Mouse (Mus musculus) C2C12 (cell line): ENCODE data around the gene Pde12. TPM values are rescaled to one million over a fixed set of nuclear protein-coding genes. Genes with fewer than 3 reads are reported as not detected.

Experiments
- H3K27me3 ChIP-seq: one replicate; pipeline ENCODE4 v1.6.1; 2011; ENCODE audit not compliant: control insufficient read depth, insufficient read depth, insufficient read length
- H3K36me3 ChIP-seq: one replicate; pipeline ENCODE4 v1.6.1; 2011; ENCODE audit not compliant: control insufficient read depth, insufficient read depth
- H3K4me3 ChIP-seq: one replicate; pipeline ENCODE4 v1.5.1; 2011; ENCODE audit warnings: mild to moderate bottlenecking, control low read depth; ENCODE audit not compliant: poor library complexity, insufficient read depth, severe bottlenecking
- H3K79me2 ChIP-seq: one replicate; pipeline ENCODE4 v1.6.1; 2011; ENCODE audit not compliant: control insufficient read depth, insufficient read depth
- H3K79me3 ChIP-seq: one replicate; pipeline ENCODE4 v1.6.1; 2011; ENCODE audit warnings: low read depth, control low read depth
- H3ac ChIP-seq: one replicate; pipeline ENCODE3; 2011; ENCODE audit warnings: low read depth; ENCODE audit not compliant: control insufficient read depth, insufficient read length
- CEBPB ChIP-seq: IDR thresholded peaks from one replicate; pipeline ENCODE4 v1.6.1; 2011; ENCODE audit warnings: low read depth, mild to moderate bottlenecking, control low read depth, moderate library complexity
- CTCF ChIP-seq: IDR thresholded peaks from one replicate; pipeline ENCODE4 v1.5.1; 2011; ENCODE audit not compliant: control insufficient read depth, insufficient read depth, insufficient read length
- FOSL1 ChIP-seq: IDR thresholded peaks from one replicate; pipeline ENCODE4 v1.8.0; 2011; ENCODE audit warnings: mild to moderate bottlenecking, low read length; ENCODE audit not compliant: poor library complexity, insufficient read depth, severe bottlenecking
- MAX ChIP-seq: IDR thresholded peaks from one replicate; pipeline ENCODE4 v1.6.1; 2011; ENCODE audit warnings: mild to moderate bottlenecking, control low read depth
- MYOD1 ChIP-seq: IDR thresholded peaks from one replicate; pipeline ENCODE4 v1.6.1; 2011; ENCODE audit warnings: low read depth; ENCODE audit not compliant: control insufficient read depth, insufficient read length
- MYOG ChIP-seq: IDR thresholded peaks from one replicate; pipeline ENCODE4 v1.6.1; 2011; ENCODE audit not compliant: control insufficient read depth, insufficient read length; ENCODE audit errors: extremely low read depth
- USF1 ChIP-seq: IDR thresholded peaks from one replicate; pipeline ENCODE4 v1.6.1; 2011; ENCODE audit warnings: low read depth, mild to moderate bottlenecking, control low read depth, moderate library complexity
- polyA plus RNA-seq: library from polyadenylated mRNA; unstranded; fragments of >200 nt; fragmentation: generic; extraction: Trizol; gene quantifications from one replicate; pipeline ENCODE4 v1.2.1, GENCODE M21; 2012; ENCODE audit warnings: missing spikeins

The Pde12 gene
- polyA plus RNA-seq, 1 experiment, result 4.7 TPM

DNA sequence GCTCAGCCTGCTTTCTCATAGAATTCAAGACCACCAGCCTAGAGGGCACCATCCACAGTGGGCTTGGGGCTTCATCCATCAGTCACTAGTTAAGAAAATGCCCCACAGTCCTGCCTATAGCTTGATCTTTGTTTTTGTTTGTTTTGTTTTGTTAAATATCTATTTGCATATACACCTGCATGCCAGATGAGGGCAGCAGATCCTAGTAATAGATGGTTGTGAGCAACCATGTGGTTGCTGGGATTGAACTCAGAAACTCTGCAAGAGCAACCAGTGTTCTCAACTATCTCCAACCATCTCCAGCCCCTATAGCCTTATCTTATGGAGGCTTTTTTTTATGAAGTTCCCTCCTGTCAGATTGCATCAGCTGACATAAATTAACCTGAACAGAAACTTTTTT, 17.8 kb downstream of the Pde12 start:
- peaks cover 93% of the 10 kb centered on the region for H3K36me3 ChIP-seq
- H3ac ChIP-seq, result no peak overlapping the region
- H3K4me3 ChIP-seq, result no peak overlapping the region
- TF ChIP-seq FOSL1, result no peak
- no peak for TF ChIP-seq MYOD1
- TF ChIP-seq MYOG, result no peak
- no peak for TF ChIP-seq USF1
- TF ChIP-seq MAX, result no peak
- TF ChIP-seq CTCF, result no peak
- no peak for TF ChIP-seq CEBPB
- H3K27me3 ChIP-seq, result no peaks in the 10 kb centered on the region
- H3K79me3 ChIP-seq, result peaks cover 40% of the 10 kb centered on the region
- peaks cover 51% of the 10 kb centered on the region for H3K79me2 ChIP-seq

DNA sequence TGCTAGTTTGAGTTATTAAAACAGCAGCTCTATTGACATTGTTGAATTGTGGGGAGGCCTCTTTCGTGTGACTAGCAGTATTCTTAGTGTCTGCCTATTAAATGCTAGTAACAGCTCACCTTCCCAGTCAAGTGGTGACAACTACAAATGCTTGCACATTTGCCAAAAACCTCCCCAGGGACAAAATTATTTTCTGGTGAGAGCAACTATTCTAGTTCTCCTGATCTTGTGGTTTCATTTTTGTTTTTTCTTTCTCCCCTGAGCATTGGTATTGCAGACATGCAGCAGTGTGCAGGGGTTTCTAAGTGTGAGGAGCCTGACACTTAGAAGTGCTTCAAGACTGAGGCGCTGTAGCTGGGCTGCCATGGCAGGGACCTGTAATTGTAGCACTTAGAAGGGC, 21.9 kb downstream of the Pde12 start:
- no peak overlapping the region for H3K4me3 ChIP-seq
- H3K79me3 ChIP-seq, result peaks cover 77% of the 10 kb centered on the region
- peaks cover 68% of the 10 kb centered on the region for H3K36me3 ChIP-seq
- no peak for TF ChIP-seq CTCF
- no peak for TF ChIP-seq MAX
- TF ChIP-seq MYOD1, result no peak
- TF ChIP-seq FOSL1, result no peak
- no peak for TF ChIP-seq USF1
- TF ChIP-seq MYOG, result no peak
- no peak for TF ChIP-seq CEBPB
- peaks cover 92% of the 10 kb centered on the region for H3K79me2 ChIP-seq
- no peak overlapping the region for H3ac ChIP-seq
- no peaks in the 10 kb centered on the region for H3K27me3 ChIP-seq

DNA sequence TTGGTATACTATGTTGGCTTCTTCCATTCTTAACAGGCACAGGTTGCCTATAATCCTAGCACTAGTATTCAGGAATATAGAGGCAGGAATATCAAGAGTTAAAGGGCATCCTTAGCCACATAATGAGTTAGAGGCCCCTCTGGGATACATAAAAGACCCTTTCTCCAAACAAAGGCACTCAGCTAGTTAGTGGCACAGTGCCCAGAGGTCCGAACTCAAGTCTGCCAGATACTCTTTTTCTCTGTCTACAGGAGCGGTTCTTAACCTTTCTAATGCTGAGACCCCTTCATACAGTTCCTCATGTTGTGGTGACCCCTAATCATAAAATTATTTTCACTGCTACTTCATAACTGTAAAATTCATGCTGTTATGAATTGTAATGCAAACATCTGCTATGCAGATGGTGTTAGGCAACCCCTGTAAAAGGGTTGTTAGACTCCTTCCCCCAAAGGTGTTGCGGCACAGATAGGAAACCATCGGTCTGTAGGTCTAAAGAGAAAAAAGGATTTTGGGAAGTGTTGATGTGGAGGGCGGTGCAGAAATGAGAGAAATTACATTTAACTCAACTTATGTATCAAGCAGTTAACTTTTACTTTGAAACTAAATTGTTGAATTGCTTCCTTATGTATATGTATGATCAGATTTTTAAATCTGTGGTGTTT, 23.6 kb downstream of the Pde12 start:
- Histone ChIP-seq H3K4me3 (no peak overlapping the region), H3K36me3 (peaks cover 56% of the 10 kb centered on the region), H3ac (no peak overlapping the region), H3K79me2 (peaks cover 95% of the 10 kb centered on the region), H3K79me3 (peaks cover 88% of the 10 kb centered on the region), H3K27me3 (no peaks in the 10 kb centered on the region)
- TF ChIP-seq MYOG (no peak), MAX (no peak), USF1 (no peak), CTCF (no peak), CEBPB (no peak), FOSL1 (no peak), MYOD1 (no peak)

DNA sequence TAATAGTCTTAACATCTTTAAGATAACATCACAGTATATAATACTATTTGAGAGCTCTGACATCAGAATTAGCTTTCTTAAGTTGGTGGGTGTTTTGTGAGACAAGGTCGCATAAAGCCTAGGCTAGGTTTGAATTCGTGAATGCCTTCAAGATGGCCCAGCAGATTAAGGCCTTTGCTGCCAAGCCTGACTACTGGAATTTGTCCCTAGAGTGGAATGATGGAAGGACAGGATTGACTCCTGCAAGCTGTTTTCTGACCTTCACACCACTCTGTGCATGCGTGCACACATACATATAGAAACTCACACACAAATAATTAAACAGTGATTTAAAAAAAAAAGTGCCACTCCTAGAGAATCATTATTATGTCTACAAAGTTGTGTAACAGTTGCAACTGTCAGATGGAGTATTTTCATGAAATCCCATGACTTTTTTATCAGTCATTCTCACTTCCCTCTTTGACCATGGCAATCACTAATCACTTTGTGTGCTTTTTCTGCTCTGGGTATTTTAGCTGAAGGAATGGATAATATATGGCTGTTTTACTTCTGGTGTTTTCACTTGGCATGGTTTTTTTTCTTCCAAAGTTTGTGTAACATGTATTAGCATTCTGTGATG, 26.6 kb downstream of the Pde12 start:
- peaks cover 28% of the 10 kb centered on the region for H3K36me3 ChIP-seq
- H3K79me2 ChIP-seq, result peaks cover 100% of the 10 kb centered on the region
- H3K79me3 ChIP-seq, result peaks cover 96% of the 10 kb centered on the region
- no peak overlapping the region for H3K4me3 ChIP-seq
- no peak overlapping the region for H3ac ChIP-seq
- H3K27me3 ChIP-seq, result no peaks in the 10 kb centered on the region
- TF ChIP-seq FOSL1 (no peak), CEBPB (no peak), CTCF (no peak), MYOD1 (no peak), MYOG (no peak), USF1 (no peak), MAX (no peak)

DNA sequence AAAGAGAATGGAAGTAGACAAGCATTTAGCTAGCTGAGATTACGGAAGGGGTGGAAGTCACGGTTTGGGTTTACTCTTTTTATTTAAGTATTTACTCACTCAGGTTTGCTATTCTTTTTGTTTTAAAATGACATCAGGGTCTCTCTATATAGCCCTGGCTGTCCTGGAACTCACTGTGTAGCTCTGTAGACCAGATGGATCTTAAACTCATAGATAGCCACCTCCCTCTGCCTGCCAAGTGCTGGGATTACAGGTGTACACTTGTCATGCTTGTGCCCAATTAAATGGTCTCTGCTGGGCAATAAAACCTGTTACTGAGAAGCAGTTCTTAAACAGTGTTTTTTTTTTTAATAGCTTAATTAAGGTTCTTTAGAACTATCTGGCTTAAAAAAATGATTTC, 29.7 kb downstream of the Pde12 start:
- H3K36me3 ChIP-seq, result peaks cover 7% of the 10 kb centered on the region
- no peaks in the 10 kb centered on the region for H3K27me3 ChIP-seq
- H3K4me3 ChIP-seq, result peak overlapping the region; percentile 97
- H3ac ChIP-seq, result peak overlapping the region; percentile 12
- peaks cover 70% of the 10 kb centered on the region for H3K79me2 ChIP-seq
- peaks cover 68% of the 10 kb centered on the region for H3K79me3 ChIP-seq
- TF ChIP-seq MYOG, result no peak
- no peak for TF ChIP-seq MAX
- TF ChIP-seq MYOD1, result no peak
- TF ChIP-seq FOSL1, result no peak
- no peak for TF ChIP-seq USF1
- TF ChIP-seq CTCF, result no peak
- TF ChIP-seq CEBPB, result no peak
